Mouse (Mus musculus): ENCODE results near the gene Cul1.

The Cul1 gene

DNA sequence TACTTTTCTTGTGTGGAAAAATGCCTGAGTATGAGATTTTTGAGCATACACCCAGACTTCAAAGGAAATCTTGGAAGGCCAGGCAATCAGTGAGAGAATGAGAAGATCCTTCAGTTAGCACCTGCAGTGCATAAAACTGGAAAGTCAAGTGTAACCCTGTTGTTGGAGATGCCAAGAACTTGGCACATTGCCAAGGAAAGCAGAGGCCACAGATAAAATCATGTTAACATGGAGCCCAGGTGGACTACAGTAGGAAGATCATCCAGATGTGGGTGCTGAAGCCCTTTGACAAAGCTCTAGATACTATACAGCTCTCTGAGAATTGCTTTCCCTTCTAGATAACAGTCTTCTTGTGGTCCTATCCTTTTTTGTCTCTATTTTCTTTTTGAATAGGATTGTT lies 19.2 kb downstream of the Cul1 start:
- no peak for DNase-seq (ENCODE audit: low spot score in 2 of 2)

DNA sequence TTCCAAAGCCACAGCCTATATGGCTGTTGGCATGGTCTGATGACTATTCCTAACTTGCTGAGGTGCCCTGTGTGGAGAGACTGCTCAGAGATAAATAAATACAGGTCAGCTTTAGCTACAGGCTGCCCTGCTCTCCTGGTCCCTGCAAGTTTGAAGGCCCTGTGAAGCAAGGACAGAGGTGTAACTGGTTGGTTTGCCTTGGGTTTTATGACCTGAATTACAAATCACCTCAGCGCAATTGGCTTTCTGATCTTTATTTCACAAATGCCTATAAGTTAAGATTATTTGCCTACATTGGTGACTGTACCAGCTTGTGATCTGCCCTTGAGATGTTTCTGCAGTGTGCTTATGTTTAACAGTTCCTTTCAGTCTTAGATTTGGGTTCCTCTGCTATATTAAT lies 28.8 kb downstream of the Cul1 start:
- no peak for DNase-seq (ENCODE audit: low spot score in 2 of 2)

DNA sequence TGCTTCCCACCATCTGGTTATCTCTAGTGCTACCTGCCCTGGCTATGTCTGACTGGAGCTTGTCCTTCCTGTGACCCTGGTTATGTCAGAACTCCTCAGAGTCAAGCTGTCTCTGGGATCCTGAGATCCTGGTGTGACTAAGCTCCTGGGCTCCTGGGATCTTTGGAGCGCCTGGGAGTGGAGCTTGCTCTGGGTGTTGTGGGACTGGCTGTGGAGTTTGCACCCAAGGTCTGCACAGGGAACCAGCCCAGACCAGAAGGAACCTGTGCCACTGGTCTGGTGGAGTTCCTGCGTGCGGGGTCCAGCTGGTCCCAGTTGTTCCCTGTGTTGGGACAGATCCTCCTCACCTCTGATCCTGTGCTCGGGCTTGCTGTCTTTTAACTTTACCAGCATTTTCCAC lies 41.4 kb downstream of the Cul1 start:
- no peak for DNase-seq (ENCODE audit: low spot score in 2 of 2)

DNA sequence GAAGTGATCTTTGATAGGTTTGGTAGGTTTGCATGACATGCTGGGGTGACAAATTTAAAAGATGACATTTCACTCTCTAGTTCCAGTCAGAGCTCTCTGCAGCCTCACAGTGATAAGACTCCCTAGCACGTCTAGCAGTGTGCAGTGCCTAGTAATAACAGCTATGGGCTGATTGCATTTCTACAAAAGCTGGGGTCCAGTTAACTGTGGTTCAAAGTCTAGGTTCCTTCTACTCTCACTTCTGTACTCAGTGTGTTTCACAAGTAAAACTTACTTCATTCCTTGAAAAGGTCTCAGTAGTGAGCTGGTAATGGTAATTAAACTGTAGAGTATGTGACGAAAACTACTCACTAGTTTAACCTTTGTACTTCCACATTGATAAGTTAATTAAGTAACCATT lies 66.8 kb downstream of the Cul1 start:
- no peak for DNase-seq (ENCODE audit: low spot score in 2 of 2)

DNA sequence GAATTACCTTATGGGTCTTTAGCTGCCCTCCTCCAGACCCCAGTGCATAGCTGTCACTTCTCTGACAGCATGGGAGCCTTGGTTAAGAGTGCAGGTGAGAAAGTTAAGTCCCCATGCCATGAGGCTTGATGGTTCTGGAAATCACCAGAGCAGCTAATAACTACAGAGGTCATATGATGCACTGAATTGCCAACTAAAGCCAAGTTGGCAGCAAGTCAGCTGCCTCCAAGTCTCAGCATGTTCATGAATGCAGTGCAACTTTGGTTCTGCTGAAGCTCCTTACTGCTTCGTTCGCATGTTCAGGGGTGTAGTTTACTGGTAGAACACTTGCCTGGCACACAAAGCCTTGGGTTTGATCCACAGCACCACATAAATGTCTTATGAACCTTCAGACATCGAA lies 69.2 kb downstream of the Cul1 start:
- no peak for DNase-seq (ENCODE audit: low spot score in 2 of 2)

DNA sequence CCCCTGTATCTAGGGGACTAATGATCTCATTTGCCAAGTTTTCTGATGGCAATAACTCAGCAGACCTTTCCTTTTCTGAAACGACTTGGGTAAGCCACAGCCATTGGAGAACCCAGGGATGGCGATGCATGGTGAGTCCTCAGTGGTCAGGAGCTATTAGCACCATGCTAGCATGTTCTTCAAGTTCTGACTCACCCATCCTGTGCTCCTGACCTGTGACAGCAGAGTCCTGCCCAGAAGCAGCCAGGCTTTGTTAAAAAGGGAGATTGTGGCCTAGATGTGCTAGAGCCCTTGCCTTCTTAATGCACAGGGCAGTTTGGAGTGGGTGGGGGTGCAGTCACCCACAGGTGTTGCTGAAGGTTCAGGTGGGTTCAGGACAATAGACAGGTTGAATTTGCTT lies 71.8 kb downstream of the Cul1 start:
- DNase-seq (ENCODE audit: low spot score in 2 of 2): no peak

DNA sequence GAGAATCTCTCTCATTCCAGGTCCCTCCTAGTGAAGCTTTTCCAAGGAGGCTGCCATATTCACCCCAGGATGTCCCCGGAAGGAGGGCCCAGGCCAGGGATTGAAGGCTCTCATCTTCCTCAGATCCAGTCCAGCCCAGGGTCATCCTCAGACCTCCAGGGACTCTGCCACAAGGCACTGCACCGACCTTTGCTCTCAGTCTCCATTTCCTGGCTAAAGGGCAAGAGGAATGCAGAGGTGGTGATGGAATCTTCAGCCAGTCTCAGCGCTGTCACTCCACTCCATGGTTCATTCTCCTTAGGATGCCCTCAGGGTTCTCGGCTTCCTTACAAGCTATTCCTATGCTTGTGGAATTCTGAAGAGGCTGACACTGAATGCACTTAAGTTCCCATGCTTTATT lies 73.2 kb downstream of the Cul1 start:
- DNase-seq (ENCODE audit: low spot score in 2 of 2): no peak

DNA sequence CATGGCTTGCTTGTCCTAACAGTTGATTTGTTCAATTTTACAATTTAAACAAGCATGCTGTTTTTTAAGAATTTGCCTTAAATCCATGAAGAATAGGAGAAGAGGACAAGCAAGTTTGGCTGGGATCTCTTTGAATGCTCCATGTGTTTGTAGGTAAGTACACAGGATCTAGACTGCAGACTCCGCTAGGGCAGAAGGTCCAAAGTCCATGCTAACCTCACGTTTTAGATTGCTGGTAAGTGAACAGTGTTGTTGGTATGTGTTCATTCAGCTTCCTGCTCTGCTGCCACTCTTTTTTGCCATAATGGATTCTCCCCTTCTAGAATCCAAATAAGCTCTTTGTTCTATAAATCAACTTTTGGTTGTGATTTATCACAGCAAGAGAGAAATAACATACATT lies 73.9 kb downstream of the Cul1 start:
- DNase-seq (ENCODE audit: low spot score in 2 of 2): no peak

DNA sequence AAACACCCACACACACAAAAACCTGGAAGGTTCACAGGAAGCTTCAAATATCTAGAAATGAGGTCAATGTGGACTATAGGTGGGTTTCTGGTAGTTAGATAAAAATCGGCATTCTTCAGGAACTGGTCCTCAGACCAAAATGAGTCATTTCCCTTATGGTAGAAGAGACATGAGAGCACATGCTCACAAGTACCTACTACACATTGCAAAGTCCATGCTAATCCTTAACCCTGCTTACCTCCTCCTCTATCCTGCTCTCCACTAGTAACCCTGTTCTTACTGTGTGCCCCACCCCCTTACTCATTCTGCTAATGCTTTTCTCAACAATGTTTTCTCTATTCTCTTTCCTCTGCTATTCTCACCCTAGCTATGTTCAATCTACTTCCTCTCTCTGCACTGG lies 74.5 kb downstream of the Cul1 start:
- no peak for DNase-seq (ENCODE audit: low spot score in 2 of 2)

DNA sequence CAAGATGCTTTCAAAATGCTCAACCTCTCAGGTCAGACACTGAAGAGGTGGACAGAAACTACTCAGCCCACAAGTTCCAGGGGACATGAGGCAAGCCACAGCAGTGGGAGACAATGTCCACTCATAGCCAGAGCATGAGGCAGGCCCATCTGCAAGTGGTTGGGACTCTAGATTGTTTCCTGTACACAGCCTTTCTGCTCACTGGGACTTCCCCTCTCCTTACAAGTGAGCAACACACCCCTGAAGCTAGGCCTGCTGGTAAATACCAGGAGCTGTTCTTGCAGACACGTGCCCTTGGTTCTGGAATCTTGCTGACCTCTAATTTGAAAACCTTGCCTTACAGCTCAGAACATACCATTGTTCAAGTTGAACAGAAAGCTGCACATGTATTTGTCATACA lies 79.3 kb downstream of the Cul1 start:
- no peak for DNase-seq (ENCODE audit: low spot score in 2 of 2)

DNA sequence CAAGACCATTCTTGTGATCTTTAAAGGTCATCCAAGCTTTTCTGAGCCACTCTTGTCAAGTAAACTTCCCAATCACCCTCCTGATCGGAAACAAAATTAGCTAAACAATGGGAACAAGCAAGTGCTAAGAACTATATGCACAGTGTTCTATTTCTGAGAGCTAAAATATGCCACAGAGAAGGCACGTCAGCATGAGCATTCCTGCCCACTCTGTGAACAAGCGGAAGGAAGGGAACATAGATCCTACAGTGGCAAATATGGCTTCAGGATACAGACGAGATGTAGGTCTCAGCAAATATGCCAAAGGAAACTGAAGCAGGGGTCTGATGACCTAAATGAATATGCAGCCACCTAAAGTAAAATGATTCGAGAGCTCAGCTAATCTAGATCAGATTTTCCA lies 82.1 kb downstream of the Cul1 start:
- no peak for DNase-seq (ENCODE audit: low spot score in 2 of 2)

DNA sequence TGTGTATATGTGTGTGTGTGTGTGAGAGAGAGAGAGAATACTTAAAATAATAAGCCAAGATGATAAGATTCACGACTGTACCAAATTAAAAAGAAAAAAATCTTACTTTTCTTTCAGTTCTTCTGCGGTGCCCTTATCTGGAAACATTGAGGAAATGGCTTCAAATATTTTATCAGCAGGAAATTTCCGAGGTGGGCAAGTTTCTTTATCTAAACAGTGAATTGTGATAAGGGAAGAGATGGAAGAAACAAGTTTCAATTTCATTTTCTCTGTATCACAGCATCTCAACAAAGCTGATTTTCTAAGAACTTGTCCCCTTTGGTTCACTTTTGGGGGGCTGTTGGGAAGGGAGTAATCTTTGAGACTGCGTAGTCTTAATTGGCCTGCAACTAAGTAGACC lies 99.1 kb downstream of the Cul1 start:
- no peak for DNase-seq (ENCODE audit: low spot score in 2 of 2)

DNA sequence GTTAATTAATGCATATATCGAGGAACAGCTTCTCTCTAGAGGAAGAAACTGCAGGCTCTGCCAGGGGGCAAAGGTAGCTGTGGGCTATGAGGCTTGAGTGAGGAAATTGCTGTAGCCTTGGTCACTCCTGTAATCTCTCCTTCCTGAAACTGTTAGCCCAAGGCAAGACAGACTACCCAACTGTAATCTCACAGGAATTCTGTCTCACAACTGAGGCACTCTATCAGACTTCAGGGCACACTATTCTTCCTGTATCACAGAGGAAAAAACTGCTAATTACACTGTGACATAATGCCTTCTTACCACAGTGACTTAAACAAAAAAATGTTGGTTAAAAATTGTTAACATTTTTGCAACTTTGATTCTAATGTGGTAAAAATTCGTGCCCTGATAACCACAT lies 106.1 kb downstream of the Cul1 start:
- DNase-seq (ENCODE audit: low spot score in 2 of 2): no peak

DNA sequence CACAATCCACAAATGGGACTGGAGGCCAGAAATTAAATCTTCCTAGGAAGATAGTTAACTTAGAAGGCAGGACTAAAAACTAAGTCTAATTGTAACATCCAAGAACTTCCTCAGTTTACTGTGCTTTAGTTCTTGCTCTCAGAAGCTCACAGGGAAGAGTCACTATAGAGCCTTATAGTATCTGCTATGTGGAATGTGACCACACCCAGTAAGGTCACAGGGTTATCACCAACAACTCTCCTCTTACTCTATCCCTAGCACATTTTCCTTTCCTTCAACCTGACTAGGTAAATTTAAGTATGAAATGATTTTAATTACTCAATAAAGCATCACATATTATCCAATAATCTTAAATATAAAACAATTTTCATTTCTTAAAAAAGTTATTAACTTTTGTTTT lies 107.2 kb downstream of the Cul1 start:
- no peak for DNase-seq (ENCODE audit: low spot score in 2 of 2)

DNA sequence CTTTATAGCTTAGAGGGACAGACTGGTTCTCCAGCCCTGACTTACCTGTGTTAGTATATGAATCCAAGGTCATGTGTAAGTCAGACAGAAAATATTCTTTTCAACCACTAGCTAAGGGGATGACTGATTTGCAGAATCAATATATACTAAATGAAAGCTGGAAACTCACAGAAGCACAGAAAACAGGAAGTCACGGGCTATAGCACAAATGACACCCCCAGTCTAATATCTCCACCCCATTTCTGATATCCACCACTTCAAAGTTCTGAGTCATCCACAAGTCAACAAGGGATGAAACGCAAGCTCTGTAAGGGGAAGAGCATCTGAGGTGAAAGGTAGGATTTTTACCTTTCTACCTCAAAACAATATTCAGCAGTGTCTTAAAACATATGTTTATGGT lies 107.6 kb downstream of the Cul1 start:
- DNase-seq (ENCODE audit: low spot score in 2 of 2): no peak

DNA sequence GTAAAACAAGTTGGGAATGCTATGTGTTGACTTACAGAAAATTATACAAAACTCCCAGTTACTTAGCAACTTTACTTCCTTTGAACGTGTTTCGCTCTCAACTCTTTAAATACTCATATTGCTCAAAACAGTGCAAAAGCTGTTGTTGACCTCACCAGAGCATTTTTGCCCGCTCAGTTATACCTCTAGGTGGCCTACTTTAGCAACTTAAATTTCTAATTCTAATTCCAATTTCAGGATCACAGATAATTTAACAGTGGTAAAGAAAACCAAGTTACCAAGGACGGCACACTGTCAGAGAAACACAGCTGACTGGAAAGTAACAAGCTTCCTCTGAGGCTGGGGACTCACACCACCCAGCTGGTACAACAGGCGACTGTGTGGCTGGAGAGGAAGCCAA lies 108.2 kb downstream of the Cul1 start:
- no peak for DNase-seq (ENCODE audit: low spot score in 2 of 2)

DNA sequence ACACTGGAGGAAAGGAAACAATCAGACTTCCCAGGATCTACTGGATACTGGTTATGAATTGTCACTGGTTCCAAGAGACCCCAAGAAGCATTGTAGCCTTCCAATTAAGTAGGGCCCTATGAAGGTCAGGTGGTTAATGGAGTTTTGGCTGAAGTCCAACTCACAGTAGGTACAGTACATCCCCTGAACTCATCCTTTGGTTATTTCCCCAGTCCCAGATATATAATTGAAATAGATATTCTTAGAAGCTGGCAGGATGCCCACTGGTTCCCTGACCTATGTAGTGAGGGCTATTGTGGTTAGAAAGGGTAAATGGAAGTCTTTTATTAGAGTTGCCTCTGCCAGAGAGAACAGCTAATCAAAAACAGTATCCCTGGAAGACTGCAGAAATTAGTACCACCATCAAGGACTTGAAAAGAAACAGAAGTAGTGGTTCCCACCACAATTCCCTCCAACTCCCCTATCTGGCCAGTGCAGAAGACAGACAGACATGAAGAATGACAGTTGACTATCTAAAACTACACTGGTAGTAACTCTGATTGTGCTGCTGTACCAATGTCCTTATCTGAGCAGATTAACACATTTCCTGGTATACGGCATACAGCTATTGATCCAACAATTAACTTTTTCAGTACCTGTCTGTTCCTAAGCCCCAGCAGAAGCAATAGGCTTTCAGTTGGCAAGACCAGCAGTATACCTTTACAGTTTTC lies 112.3 kb downstream of the Cul1 start:
- DNase-seq (ENCODE audit: low spot score in 2 of 2): no peak

DNA sequence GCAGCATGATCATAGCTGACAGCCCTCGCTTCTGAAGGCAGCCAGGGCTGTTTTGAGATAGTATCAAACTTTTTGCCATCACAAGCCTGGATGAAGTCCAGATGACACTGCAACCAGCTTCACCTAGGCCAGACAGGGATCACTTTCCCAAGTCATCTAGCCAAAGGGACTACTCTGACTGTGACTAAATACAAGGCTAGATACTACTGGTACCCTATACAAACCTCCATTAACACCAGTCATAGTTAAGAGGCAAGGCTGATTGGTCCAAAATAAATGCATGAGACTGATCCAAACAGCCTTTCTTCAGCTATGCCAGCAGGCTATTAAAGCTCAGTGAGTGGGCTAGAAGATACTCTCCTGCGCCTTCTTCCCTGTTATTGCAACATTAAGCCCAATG lies 119.7 kb downstream of the Cul1 start:
- DNase-seq (ENCODE audit: low spot score in 2 of 2): no peak
